45 mouse cellular contexts compared by ENCODE assay signal in the genomic region with DNA sequence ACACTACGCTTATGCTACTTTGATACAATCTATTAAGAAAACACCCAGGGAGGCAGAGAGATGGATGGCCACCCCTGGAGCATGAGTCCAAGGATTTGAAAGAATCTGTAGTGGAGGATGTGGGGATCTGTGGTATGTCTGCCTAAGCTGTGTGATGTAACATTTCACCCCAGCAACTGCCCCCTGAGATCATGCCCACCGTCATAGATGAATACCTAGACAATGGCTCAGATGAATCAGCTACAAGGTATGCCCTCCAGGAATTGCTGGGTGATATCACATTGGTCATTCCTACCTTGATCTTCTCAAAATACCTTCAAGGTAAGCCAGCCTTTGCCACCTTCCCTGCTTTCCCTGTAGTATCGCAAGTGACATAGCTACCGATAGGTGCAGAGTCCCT. TPM values are rescaled to one million over a fixed set of nuclear protein-coding genes. Genes with fewer than 3 reads are reported as not detected.
"Had no signal": no experiment of that assay in that cellular context is flagged by ENCODE, and none has a peak within 500 bp of the region (broad histone marks: within the 10 kb centered on the region; RNA-seq: fewer than 3 reads in every experiment).

No protein-coding gene starts in this region.

- H3K27ac ChIP-seq: left cerebral cortex, adult 2 months; limb, embryonic 10.5 days; limb, embryonic 12.5 days; limb, embryonic 13.5 days; limb, embryonic 15.5 days; liver, embryonic 12.5 days; liver, embryonic 13.5 days; liver, embryonic 14.5 days; liver, embryonic 15.5 days; lung, embryonic 15.5 days; macrophage; midbrain, embryonic 10.5 days; midbrain, embryonic 12.5 days; midbrain, embryonic 13.5 days; midbrain, embryonic 15.5 days had no signal

- H3K4me1 ChIP-seq: limb, embryonic 10.5 days; limb, embryonic 12.5 days; limb, embryonic 13.5 days; limb, embryonic 15.5 days; liver, embryonic 12.5 days; liver, embryonic 13.5 days; liver, embryonic 15.5 days; lung, embryonic 15.5 days; megakaryocyte, embryonic 14.5 days; midbrain, embryonic 10.5 days; midbrain, embryonic 12.5 days; midbrain, embryonic 13.5 days; midbrain, embryonic 15.5 days had no signal

- H3K9ac ChIP-seq: limb, embryonic 12.5 days; limb, embryonic 13.5 days; limb, embryonic 15.5 days; liver, embryonic 12.5 days; liver, embryonic 13.5 days; liver, embryonic 14.5 days; liver, embryonic 15.5 days; lung, embryonic 14.5 days; lung, embryonic 15.5 days; midbrain, embryonic 12.5 days; midbrain, embryonic 13.5 days; midbrain, embryonic 15.5 days had no signal

- H3K4me3 ChIP-seq: left cerebral cortex, adult 2 months; limb, embryonic 10.5 days; limb, embryonic 12.5 days; limb, embryonic 13.5 days; limb, embryonic 15.5 days; liver, embryonic 12.5 days; liver, embryonic 13.5 days; liver, embryonic 15.5 days; lung, embryonic 15.5 days; megakaryocyte, embryonic 14.5 days; midbrain, embryonic 10.5 days; midbrain, embryonic 12.5 days; midbrain, embryonic 13.5 days; midbrain, embryonic 15.5 days; myocyte had no signal

- H3K36me3 ChIP-seq: limb, embryonic 10.5 days; limb, embryonic 12.5 days; limb, embryonic 13.5 days; limb, embryonic 15.5 days; liver, embryonic 12.5 days; liver, embryonic 13.5 days; liver, embryonic 15.5 days; lung, embryonic 15.5 days; midbrain, embryonic 10.5 days; midbrain, embryonic 12.5 days; midbrain, embryonic 13.5 days; midbrain, embryonic 15.5 days had no signal

- DNase-seq: left cerebral cortex, postnatal 4 days; liver; liver, embryonic 13.5 days; lung, adult 18-20 months; lung, adult 2 months; lung, embryonic 14.5 days; lung, postnatal 10 days; lung, postnatal 14 days; lung, postnatal 36 days; lung, postnatal 4 days; midbrain, embryonic 14.5 days had no signal

- H3K4me2 ChIP-seq: limb, embryonic 12.5 days; limb, embryonic 13.5 days; limb, embryonic 15.5 days; liver, embryonic 11.5 days; liver, embryonic 12.5 days; liver, embryonic 13.5 days; liver, embryonic 15.5 days; lung, embryonic 14.5 days; lung, embryonic 15.5 days; midbrain, embryonic 11.5 days; midbrain, embryonic 12.5 days; midbrain, embryonic 13.5 days; midbrain, embryonic 15.5 days had no signal

- H3K9me3 ChIP-seq: limb, embryonic 10.5 days; limb, embryonic 12.5 days; limb, embryonic 13.5 days; limb, embryonic 15.5 days; liver, embryonic 12.5 days; liver, embryonic 13.5 days; liver, embryonic 15.5 days; lung, embryonic 15.5 days; megakaryocyte, embryonic 14.5 days; midbrain, embryonic 10.5 days; midbrain, embryonic 12.5 days; midbrain, embryonic 13.5 days; midbrain, embryonic 15.5 days had no signal

- ATAC-seq: liver, embryonic 12.5 days; lung, postnatal 0 days; midbrain, embryonic 13.5 days; midbrain, embryonic 15.5 days; midbrain, embryonic 16.5 days had no signal

- H3K27me3 ChIP-seq: limb, embryonic 12.5 days; limb, embryonic 13.5 days; limb, embryonic 15.5 days; liver, embryonic 12.5 days; liver, embryonic 13.5 days; liver, embryonic 15.5 days; lung, embryonic 15.5 days; midbrain, embryonic 12.5 days; midbrain, embryonic 13.5 days; midbrain, embryonic 15.5 days had no signal

RNA-seq across cellular contexts. Expression of gene Ces3a, which starts 7.8 kb away (rescaled TPM):
- total RNA-seq: left cerebral cortex, adult 18-20 months; left cerebral cortex, adult 2 months; left cerebral cortex, adult 8-10 months; left cerebral cortex, postnatal 10 days; left cerebral cortex, postnatal 14 days; left cerebral cortex, postnatal 25 days; left cerebral cortex, postnatal 4 days; megakaryocyte progenitor cell, adult 5-6 weeks; megakaryocyte, adult 5-6 weeks; megakaryocyte-erythroid progenitor cell, adult 5-6 weeks; midbrain, postnatal 0 days; monocyte, adult 5-6 weeks had no signal
- polyA plus RNA-seq: limb, embryonic 10.5 days; limb, embryonic 11.5 days; limb, embryonic 12.5 days; limb, embryonic 13.5 days; limb, embryonic 14.5 days; limb, embryonic 15.5 days; liver, embryonic 11.5 days; liver, embryonic 12.5 days; lung, embryonic 14.5 days; lung, embryonic 15.5 days; lung, embryonic 16.5 days; lung, postnatal 0 days; macrophage; midbrain, embryonic 10.5 days; midbrain, embryonic 11.5 days; midbrain, embryonic 12.5 days; midbrain, embryonic 13.5 days; midbrain, embryonic 14.5 days; midbrain, embryonic 15.5 days; midbrain, embryonic 16.5 days; midbrain, postnatal 0 days; myocyte had no signal

RNA-seq across cellular contexts. Expression of gene Ces3b, which starts 27.3 kb away (rescaled TPM):
- total RNA-seq: left cerebral cortex, adult 18-20 months; left cerebral cortex, adult 2 months; left cerebral cortex, adult 8-10 months; left cerebral cortex, postnatal 10 days; left cerebral cortex, postnatal 14 days; left cerebral cortex, postnatal 25 days; left cerebral cortex, postnatal 4 days; megakaryocyte progenitor cell, adult 5-6 weeks; megakaryocyte, adult 5-6 weeks; megakaryocyte-erythroid progenitor cell, adult 5-6 weeks; midbrain, postnatal 0 days; monocyte, adult 5-6 weeks had no signal
- polyA plus RNA-seq: limb, embryonic 10.5 days; limb, embryonic 11.5 days; limb, embryonic 12.5 days; limb, embryonic 13.5 days; limb, embryonic 14.5 days; limb, embryonic 15.5 days; liver, embryonic 11.5 days; liver, embryonic 12.5 days; liver, embryonic 13.5 days; liver, embryonic 14.5 days; liver, embryonic 15.5 days; liver, embryonic 16.5 days; lung, embryonic 14.5 days; lung, embryonic 15.5 days; lung, embryonic 16.5 days; lung, postnatal 0 days; macrophage; midbrain, embryonic 10.5 days; midbrain, embryonic 11.5 days; midbrain, embryonic 12.5 days; midbrain, embryonic 13.5 days; midbrain, embryonic 14.5 days; midbrain, embryonic 15.5 days; midbrain, embryonic 16.5 days; midbrain, postnatal 0 days; myocyte had no signal

RNA-seq across cellular contexts. Expression of gene Ces2h, which starts 55.6 kb away (rescaled TPM):
- total RNA-seq: left cerebral cortex, adult 18-20 months; left cerebral cortex, adult 2 months; left cerebral cortex, adult 8-10 months; left cerebral cortex, postnatal 10 days; left cerebral cortex, postnatal 14 days; left cerebral cortex, postnatal 25 days; left cerebral cortex, postnatal 4 days; megakaryocyte progenitor cell, adult 5-6 weeks; megakaryocyte, adult 5-6 weeks; megakaryocyte-erythroid progenitor cell, adult 5-6 weeks; midbrain, postnatal 0 days; monocyte, adult 5-6 weeks had no signal
- polyA plus RNA-seq: limb, embryonic 10.5 days; limb, embryonic 11.5 days; limb, embryonic 12.5 days; limb, embryonic 13.5 days; limb, embryonic 14.5 days; limb, embryonic 15.5 days; liver, embryonic 11.5 days; liver, embryonic 12.5 days; liver, embryonic 13.5 days; liver, embryonic 14.5 days; liver, embryonic 15.5 days; liver, embryonic 16.5 days; lung, adult 2 months; lung, embryonic 14.5 days; lung, embryonic 15.5 days; lung, embryonic 16.5 days; lung, postnatal 0 days; macrophage; midbrain, embryonic 10.5 days; midbrain, embryonic 11.5 days; midbrain, embryonic 12.5 days; midbrain, embryonic 13.5 days; midbrain, embryonic 14.5 days; midbrain, embryonic 15.5 days; midbrain, embryonic 16.5 days; midbrain, postnatal 0 days; myocyte had no signal
